Mouse (Mus musculus): ENCODE data around the gene Spin2g.
"Not testable (repeated sequence)": the region's sequence is repeated elsewhere in the genome, so short reads cannot be mapped to it uniquely, and the experiment has no call there.

Spin2g gene

DNA sequence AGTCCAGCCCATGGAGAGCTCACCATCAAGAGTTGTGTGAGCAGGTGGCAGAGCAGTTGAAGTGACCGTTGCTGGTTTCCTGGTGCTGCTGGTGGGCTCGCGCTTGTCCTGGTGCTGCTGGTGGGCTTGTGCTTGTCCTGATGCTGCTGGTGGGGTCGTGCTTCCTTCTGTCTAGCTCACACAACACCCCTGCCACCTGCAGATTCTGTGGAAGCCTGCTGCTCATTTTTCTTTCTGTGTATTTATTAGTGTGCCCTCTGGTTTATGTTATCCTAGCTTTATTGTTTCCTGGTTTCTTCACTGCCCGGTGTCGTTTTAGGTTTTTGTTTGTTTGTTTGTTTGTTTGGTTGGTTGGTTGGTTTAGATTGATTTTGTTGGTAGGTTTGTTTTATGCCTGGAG lies at the start of gene Spin2g:
TSS of gene Spin2g (minus strand) at position 101 of the 400 bp plus-strand sequence.
- not testable (repeated sequence) for DNase-seq (ENCODE audit: low spot score in 2 of 2)
